In genomic region chr17:45742371-45743147, GRCm38 (mm10) we compare ENCODE assay signal across 15 mouse cellular contexts. TPM values are rescaled to one million over a fixed set of nuclear protein-coding genes. Genes with fewer than 3 reads are reported as not detected.
A peak's percentile ranks its signal among the peaks of the same experiment; 100 is the strongest.
DNase-seq lines count a peak whose midpoint lies in the region; ATAC-seq lines count a peak whose summit lies in the region.
"Had no signal": no experiment of that assay in that cellular context is flagged by ENCODE, and none has a peak within 500 bp of the region (broad histone marks: within the 10 kb centered on the region; RNA-seq: fewer than 3 reads in every experiment).

No protein-coding gene starts in this region.

- intact Hi-C loops in heart, postnatal 25 days (cut with DNase I): no loop called here

- H3K36me3 ChIP-seq in heart, embryonic 10.5 days: no peaks in the 10 kb centered on the region
- H3K36me3 ChIP-seq in liver, embryonic 11.5 days (ENCODE audit: control insufficient read depth, insufficient read depth, low read length): no peaks in the 10 kb centered on the region
- H3K36me3 ChIP-seq: lung, embryonic 15.5 days; neural tube, embryonic 12.5 days had no signal

- H3K9ac ChIP-seq in liver, embryonic 11.5 days (ENCODE audit: low read depth, low read length): peak overlapping the region; percentile 26
- H3K9ac ChIP-seq: lung, embryonic 15.5 days; neural tube, embryonic 12.5 days had no signal

- no peak for DNase-seq in heart, embryonic 10.5 days (ENCODE audit: low spot score)
- DNase-seq in heart, postnatal 25 days (ENCODE audit: low spot score): no peak
- DNase-seq in c-Kit-positive CD71-positive TER-119-positive erythroid progenitor cells, embryonic 14.5 days (ENCODE audit: low spot score): peak; percentile 66
- DNase-seq in liver, embryonic 11.5 days (ENCODE audit: low spot score): no peak
- peak; percentile 35 to 48 for DNase-seq in lung, postnatal 4 days
- no peak for DNase-seq in right cerebral cortex, postnatal 10 days (ENCODE audit: low spot score in 2 of 2)
- no peak for DNase-seq in thymus, postnatal 4 days
- no peak for DNase-seq in testis, postnatal 10 days (ENCODE audit: low spot score)
- DNase-seq: cerebellum, postnatal 10 days; gastrocnemius, postnatal 10 days; right cerebral cortex, adult 18-20 months had no signal

- H3K4me3 ChIP-seq in heart, embryonic 10.5 days: peak overlapping the region; percentile 13; the same call in 1 of the 2 replicates
- no peak overlapping the region for H3K4me3 ChIP-seq in liver, embryonic 11.5 days (ENCODE audit: low read depth, low read length)
- H3K4me3 ChIP-seq: layer of hippocampus, adult 2 months; lung, embryonic 15.5 days; neural tube, embryonic 12.5 days had no signal

- 32% methylated on average over 13 of the region's 13 CpGs for WGBS in heart, embryonic 10.5 days
- 30% methylated on average over 13 of the region's 13 CpGs for WGBS in liver, embryonic 11.5 days

- H3K27me3 ChIP-seq in heart, embryonic 10.5 days (ENCODE audit: insufficient read depth, poor library complexity, severe bottlenecking): peaks cover 30% of the 10 kb centered on the region
- H3K27me3 ChIP-seq in liver, embryonic 11.5 days (replicated peaks; ENCODE audit: control insufficient read depth, insufficient read depth, low read length): no peaks in the 10 kb centered on the region
- H3K27me3 ChIP-seq: lung, embryonic 15.5 days; neural tube, embryonic 12.5 days had no signal

- ATAC-seq in liver, embryonic 11.5 days (replicated peaks; ENCODE audit: low FRiP score): peak; percentile 71
- ATAC-seq: inflammation-experienced regulatory T-cells, adult 6 months had no signal

- H3K27ac ChIP-seq in heart, embryonic 10.5 days: peak overlapping the region; percentile 52; the same call in 1 of the 2 replicates
- H3K27ac ChIP-seq in liver, embryonic 11.5 days (ENCODE audit: low read depth, low read length): peak overlapping the region; percentile 73
- H3K27ac ChIP-seq: layer of hippocampus, adult 2 months; lung, embryonic 15.5 days; neural tube, embryonic 12.5 days had no signal

- H3K4me2 ChIP-seq in liver, embryonic 11.5 days: peak overlapping the region; percentile 37
- H3K4me2 ChIP-seq: lung, embryonic 15.5 days; neural tube, embryonic 12.5 days had no signal

- peaks cover 26% of the 10 kb centered on the region for H3K4me1 ChIP-seq in heart, embryonic 10.5 days
- H3K4me1 ChIP-seq in liver, embryonic 11.5 days (replicated peaks; ENCODE audit: control insufficient read depth, insufficient read depth, low read length): peaks cover 36% of the 10 kb centered on the region
- H3K4me1 ChIP-seq: neural tube, embryonic 12.5 days had no signal

- H3K9me3 ChIP-seq in heart, embryonic 10.5 days: no peaks in the 10 kb centered on the region
- H3K9me3 ChIP-seq in liver, embryonic 11.5 days (ENCODE audit: control insufficient read depth, low read length): no peaks in the 10 kb centered on the region
- H3K9me3 ChIP-seq: lung, embryonic 15.5 days; neural tube, embryonic 12.5 days had no signal

RNA-seq across cellular contexts. Expression of gene 1600014C23Rik, which starts 8.9 kb away (rescaled TPM):
- 0.62 TPM in 1 of 2 replicates, not detected in the other for polyA plus RNA-seq in heart, embryonic 10.5 days (2016; fragmentation: Nextera tagmentation; extraction: Ambion mirVana)
- under 1 TPM; 0.55 to 0.75 TPM for total RNA-seq in heart, postnatal 25 days (2021)
- polyA plus RNA-seq in liver, embryonic 11.5 days (2014; fragmentation: Nextera tagmentation; extraction: Ambion mirVana): not detected in 2 replicates
- total RNA-seq: gastrocnemius, postnatal 10 days; layer of hippocampus, adult 2 months had no signal
- polyA plus RNA-seq: inflammation-experienced regulatory T-cells, adult 6 months; lung, embryonic 15.5 days; neural tube, embryonic 12.5 days had no signal

RNA-seq across cellular contexts. Expression of gene Tmem63b, which starts 55.9 kb away (rescaled TPM):
- 42.2 and 43.5 TPM in 2 replicates for polyA plus RNA-seq in heart, embryonic 10.5 days (2016; fragmentation: Nextera tagmentation; extraction: Ambion mirVana)
- 10 to 100 TPM; 83.5 to 86.1 TPM for total RNA-seq in heart, postnatal 25 days (2021)
- 16.0 and 18.0 TPM in 2 replicates for polyA plus RNA-seq in liver, embryonic 11.5 days (2014; fragmentation: Nextera tagmentation; extraction: Ambion mirVana)

RNA-seq across cellular contexts. Expression of gene Mrpl14, which starts 56.4 kb away (rescaled TPM):
- polyA plus RNA-seq in heart, embryonic 10.5 days (2016; fragmentation: Nextera tagmentation; extraction: Ambion mirVana): 148 and 163 TPM in 2 replicates
- total RNA-seq in heart, postnatal 25 days (2021): 100 to 1,000 TPM; 132 to 139 TPM
- polyA plus RNA-seq in liver, embryonic 11.5 days (2014; fragmentation: Nextera tagmentation; extraction: Ambion mirVana): 192 and 194 TPM in 2 replicates

Comparison
In these comparisons a context has a peak if more than half of its experiments do, and no peak if none do; other contexts are left out.
1. DNase-seq: peak in c-Kit-positive CD71-positive TER-119-positive erythroid progenitor cells, embryonic 14.5 days (single experiment) and lung, postnatal 4 days (2 of 2); none in heart, embryonic 10.5 days (single experiment), heart, postnatal 25 days (single experiment), liver, embryonic 11.5 days (single experiment), right cerebral cortex, postnatal 10 days (0 of 2), thymus, postnatal 4 days (single experiment) and testis, postnatal 10 days (single experiment).